ENCODE assay signal across 21 mouse cellular contexts in the genomic region with DNA sequence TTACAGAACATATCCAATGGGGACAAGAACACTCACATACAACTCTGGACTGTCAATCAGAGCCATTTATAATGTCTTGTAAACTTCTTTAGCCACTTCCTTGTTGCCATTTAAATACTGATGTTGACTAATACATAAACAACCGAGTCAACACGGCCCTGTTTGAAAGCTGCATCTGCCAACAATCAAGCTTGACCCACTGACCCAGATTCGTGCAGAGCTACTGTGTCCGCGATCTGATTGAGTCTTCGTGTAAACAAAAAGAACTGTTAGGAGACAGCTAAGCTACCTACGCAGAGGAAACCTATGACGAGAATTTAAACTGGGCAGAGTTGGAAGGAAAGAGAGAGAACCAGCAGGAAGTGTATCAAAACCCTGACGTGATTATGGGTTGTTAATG. TPM values are rescaled to one million over a fixed set of nuclear protein-coding genes. Genes with fewer than 3 reads are reported as not detected.
"Had no signal": no experiment of that assay in that cellular context is flagged by ENCODE, and none has a peak within 500 bp of the region (broad histone marks: within the 10 kb centered on the region; RNA-seq: fewer than 3 reads in every experiment).

No protein-coding gene starts in this region.

- H3K4me2 ChIP-seq: limb, embryonic 12.5 days; limb, embryonic 15.5 days; midbrain, embryonic 12.5 days; midbrain, embryonic 15.5 days; neural tube, embryonic 12.5 days; neural tube, embryonic 15.5 days had no signal

- H3K27me3 ChIP-seq: limb, embryonic 12.5 days; limb, embryonic 15.5 days; midbrain, embryonic 15.5 days; neural tube, embryonic 12.5 days; neural tube, embryonic 15.5 days had no signal

- DNase-seq: kidney, adult 2 months; kidney, postnatal 36 days; layer of hippocampus, postnatal 36 days; left cerebral cortex, postnatal 4 days; lung, adult 2 months; thymus, adult 18-20 months; thymus, postnatal 36 days had no signal

- ATAC-seq: intestine, postnatal 0 days; midbrain, embryonic 15.5 days had no signal

- H3K9me3 ChIP-seq: limb, embryonic 12.5 days; limb, embryonic 15.5 days; midbrain, embryonic 12.5 days; midbrain, embryonic 15.5 days; neural tube, embryonic 12.5 days; neural tube, embryonic 15.5 days had no signal

- H3K9ac ChIP-seq: limb, embryonic 12.5 days; limb, embryonic 15.5 days; liver, embryonic 14.5 days; midbrain, embryonic 12.5 days; midbrain, embryonic 15.5 days; neural tube, embryonic 12.5 days; neural tube, embryonic 15.5 days had no signal

- H3K4me3 ChIP-seq: left cerebral cortex, adult 2 months; limb, embryonic 12.5 days; limb, embryonic 15.5 days; midbrain, embryonic 12.5 days; midbrain, embryonic 15.5 days; neural tube, embryonic 12.5 days; neural tube, embryonic 15.5 days had no signal

- H3K27ac ChIP-seq: kidney, postnatal 0 days; left cerebral cortex, adult 2 months; limb, embryonic 12.5 days; limb, embryonic 15.5 days; liver, embryonic 14.5 days; macrophage; midbrain, embryonic 12.5 days; midbrain, embryonic 15.5 days; neural tube, embryonic 12.5 days; neural tube, embryonic 15.5 days had no signal

- H3K36me3 ChIP-seq: midbrain, embryonic 15.5 days had no signal

RNA-seq across cellular contexts. Expression of gene Mab21l3, which starts 33.0 kb away (rescaled TPM):
- total RNA-seq: layer of hippocampus, adult 8-10 months; left cerebral cortex, postnatal 10 days; megakaryocyte, adult 5-6 weeks had no signal
